Mouse (Mus musculus): ENCODE data around the gene Def6.
A peak's percentile ranks its signal among the peaks of the same experiment; 100 is the strongest.

The Def6 gene

GRCm38 (mm10) chr17:28207591-28208313 lies at the start of gene Def6:
Gene Def6 (plus strand): TSS chr17:28207778.
- DNase-seq (ENCODE audit: extremely low read depth, low read depth, low spot score): no peak

- DNase-seq (ENCODE audit: extremely low read depth, low read depth, low spot score): no peak
These were observed 47.2 kb upstream of the Def6 start for GRCm38 (mm10) chr17:28160361-28160760.

GRCm38 (mm10) chr17:28161310-28161881 lies 46.2 kb upstream of the Def6 start:
- DNase-seq (ENCODE audit: extremely low read depth, low read depth, low spot score): no peak

GRCm38 (mm10) chr17:28163666-28164065 lies 43.9 kb upstream of the Def6 start:
- no peak for DNase-seq (ENCODE audit: extremely low read depth, low read depth, low spot score)

GRCm38 (mm10) chr17:28170460-28171305 lies 36.9 kb upstream of the Def6 start:
- DNase-seq (ENCODE audit: extremely low read depth, low read depth, low spot score): peak; percentile 47

- DNase-seq (ENCODE audit: extremely low read depth, low read depth, low spot score): peak; percentile 30
These were observed 34.9 kb upstream of the Def6 start for GRCm38 (mm10) chr17:28172690-28173089.

- DNase-seq (ENCODE audit: extremely low read depth, low read depth, low spot score): no peak
These were observed 30.6 kb upstream of the Def6 start, which contains the start of gene Zfp523 for GRCm38 (mm10) chr17:28176775-28177539. Gene Zfp523 (plus strand): TSS chr17:28177129.

GRCm38 (mm10) chr17:28177540-28178046 lies 30.0 kb upstream of the Def6 start:
- no peak for DNase-seq (ENCODE audit: extremely low read depth, low read depth, low spot score)

GRCm38 (mm10) chr17:28180331-28180730 lies 27.2 kb upstream of the Def6 start:
- DNase-seq (ENCODE audit: extremely low read depth, low read depth, low spot score): no peak

GRCm38 (mm10) chr17:28180783-28181544 lies 26.6 kb upstream of the Def6 start:
- no peak for DNase-seq (ENCODE audit: extremely low read depth, low read depth, low spot score)

GRCm38 (mm10) chr17:28184971-28185638 lies 22.5 kb upstream of the Def6 start:
- no peak for DNase-seq (ENCODE audit: extremely low read depth, low read depth, low spot score)

GRCm38 (mm10) chr17:28188313-28188712 lies 19.3 kb upstream of the Def6 start:
- no peak for DNase-seq (ENCODE audit: extremely low read depth, low read depth, low spot score)

- DNase-seq (ENCODE audit: extremely low read depth, low read depth, low spot score): no peak
These were observed 14.8 kb upstream of the Def6 start for GRCm38 (mm10) chr17:28192754-28193153.

GRCm38 (mm10) chr17:28193559-28193958 lies 14.0 kb upstream of the Def6 start:
- no peak for DNase-seq (ENCODE audit: extremely low read depth, low read depth, low spot score)

- DNase-seq (ENCODE audit: extremely low read depth, low read depth, low spot score): no peak
These were observed 12.5 kb upstream of the Def6 start for GRCm38 (mm10) chr17:28195033-28195432.

GRCm38 (mm10) chr17:28197646-28198045 lies 9.9 kb upstream of the Def6 start:
- no peak for DNase-seq (ENCODE audit: extremely low read depth, low read depth, low spot score)

GRCm38 (mm10) chr17:28201982-28202381 lies 5.6 kb upstream of the Def6 start:
- DNase-seq (ENCODE audit: extremely low read depth, low read depth, low spot score): no peak

- DNase-seq (ENCODE audit: extremely low read depth, low read depth, low spot score): no peak
These were observed 3.4 kb upstream of the Def6 start for GRCm38 (mm10) chr17:28204052-28204720.

GRCm38 (mm10) chr17:28205443-28205842 lies 2.1 kb upstream of the Def6 start:
- DNase-seq (ENCODE audit: extremely low read depth, low read depth, low spot score): no peak
